Mouse (Mus musculus): ENCODE measurements around the gene Nipsnap1. TPM values are rescaled to one million over a fixed set of nuclear protein-coding genes. Genes with fewer than 3 reads are reported as not detected.
A peak's percentile ranks its signal among the peaks of the same experiment; 100 is the strongest.

The Nipsnap1 gene
- total and polyA plus RNA-seq, 2 experiments, result 226 to 294 TPM

- Histone ChIP-seq H3K27me3 (ENCODE audit: control insufficient read depth, insufficient read depth, low read length) (no peaks in the 10 kb centered on the region), H3K4me3 (ENCODE audit: insufficient read depth, low read depth, low read length) (no peak overlapping the region), H3K79me2 (ENCODE audit: control insufficient read depth, insufficient read depth, low read length) (no peaks in the 10 kb centered on the region), H3K36me3 (ENCODE audit: control insufficient read depth, insufficient read depth, low read length) (peaks cover 32% of the 10 kb centered on the region), H3K9ac (ENCODE audit: low read depth, low read length) (no peak overlapping the region), H3K4me1 (ENCODE audit: control insufficient read depth, insufficient read depth, low read length) (no peaks in the 10 kb centered on the region; the same call in 1 of the 2 replicates), H3K27ac (replicated peaks; ENCODE audit: insufficient read depth, low read depth, low read length) (peak overlapping the region; percentile 42; the same call in 1 of the 2 replicates)
- no peak for TF ChIP-seq CTCF (IDR thresholded peaks at IDR 0.05; ENCODE audit: low read depth, low read length)
- no peak for TF ChIP-seq POLR2A (IDR thresholded peaks at IDR 0.05; ENCODE audit: extremely low read depth, insufficient read depth, low read length)
- no peak for DNase-seq (ENCODE audit: extremely low read depth, low read depth, low spot score)
- 92% methylated on average over 3 of the region's 3 CpGs for WGBS
Observed at GRCm38 (mm10) chr11:4927224-4927623, 53.5 kb downstream of the Nipsnap1 start.

- H3K36me3 ChIP-seq (ENCODE audit: control insufficient read depth, insufficient read depth, low read length), result peaks cover 19% of the 10 kb centered on the region; the same call in 1 of the 2 replicates
- H3K79me2 ChIP-seq (ENCODE audit: control insufficient read depth, insufficient read depth, low read length), result no peaks in the 10 kb centered on the region
- no peak for DNase-seq (ENCODE audit: extremely low read depth, low read depth, low spot score)
- H3K4me1 ChIP-seq (ENCODE audit: control insufficient read depth, insufficient read depth, low read length), result no peaks in the 10 kb centered on the region; the same call in 1 of the 2 replicates
- TF ChIP-seq POLR2A (IDR thresholded peaks at IDR 0.05; ENCODE audit: extremely low read depth, insufficient read depth, low read length), result no peak
- TF ChIP-seq CTCF (IDR thresholded peaks at IDR 0.05; ENCODE audit: low read depth, low read length), result no peak
- no peak overlapping the region for H3K4me3 ChIP-seq (ENCODE audit: insufficient read depth, low read depth, low read length)
- H3K27me3 ChIP-seq (ENCODE audit: control insufficient read depth, insufficient read depth, low read length), result no peaks in the 10 kb centered on the region
- H3K27ac ChIP-seq (replicated peaks; ENCODE audit: insufficient read depth, low read depth, low read length), result no peak overlapping the region
- no peak overlapping the region for H3K9ac ChIP-seq (ENCODE audit: low read depth, low read length)
- 91% methylated on average over 1 of the region's 1 CpGs for WGBS
Observed at GRCm38 (mm10) chr11:4931009-4931601, 57.4 kb downstream of the Nipsnap1 start.

- H3K36me3 ChIP-seq (ENCODE audit: control insufficient read depth, insufficient read depth, low read length), result no peaks in the 10 kb centered on the region
- no peak overlapping the region for H3K9ac ChIP-seq (ENCODE audit: low read depth, low read length)
- WGBS, result 82% methylated on average over 5 of the region's 5 CpGs
- no peak overlapping the region for H3K4me3 ChIP-seq (ENCODE audit: insufficient read depth, low read depth, low read length)
- no peak overlapping the region for H3K27ac ChIP-seq (replicated peaks; ENCODE audit: insufficient read depth, low read depth, low read length)
- TF ChIP-seq POLR2A (IDR thresholded peaks at IDR 0.05; ENCODE audit: extremely low read depth, insufficient read depth, low read length) (no peak), CTCF (IDR thresholded peaks at IDR 0.05; ENCODE audit: low read depth, low read length) (no peak)
- H3K4me1 ChIP-seq (ENCODE audit: control insufficient read depth, insufficient read depth, low read length), result no peaks in the 10 kb centered on the region
- H3K27me3 ChIP-seq (ENCODE audit: control insufficient read depth, insufficient read depth, low read length), result no peaks in the 10 kb centered on the region
- H3K79me2 ChIP-seq (ENCODE audit: control insufficient read depth, insufficient read depth, low read length), result no peaks in the 10 kb centered on the region
- DNase-seq (ENCODE audit: extremely low read depth, low read depth, low spot score), result no peak
Observed at GRCm38 (mm10) chr11:4936243-4936642, 62.5 kb downstream of the Nipsnap1 start.

Other genes with a start within 250 kb of the Nipsnap1 start
- 8.5 and 12.4 TPM in 2 replicates for gene Ascc2, start 236.2 kb upstream of the Nipsnap1 start, total RNA-seq (2014; rRNA removed)
- gene Ascc2, start 236.2 kb upstream of the Nipsnap1 start, polyA plus RNA-seq (2012; rRNA removed), result 9.7 and 9.9 TPM in 2 replicates
- gene Uqcr10, start 169.6 kb upstream of the Nipsnap1 start, total RNA-seq (2014; rRNA removed), result 702 and 886 TPM in 2 replicates
- gene Uqcr10, start 169.6 kb upstream of the Nipsnap1 start, polyA plus RNA-seq (2012; rRNA removed), result 568 and 709 TPM in 2 replicates
- gene Zmat5, start 169.3 kb upstream of the Nipsnap1 start, total RNA-seq (2014; rRNA removed), result 3.6 and 5.1 TPM in 2 replicates
- 13.8 and 17.5 TPM in 2 replicates for gene Zmat5, start 169.3 kb upstream of the Nipsnap1 start, polyA plus RNA-seq (2012; rRNA removed)
- not detected in 2 replicates for gene Cabp7, start 127.2 kb upstream of the Nipsnap1 start, total RNA-seq (2014; rRNA removed)
- gene Cabp7, start 127.2 kb upstream of the Nipsnap1 start, polyA plus RNA-seq (2012; rRNA removed), result not detected in 2 replicates
- gene Nf2, start 24.4 kb upstream of the Nipsnap1 start, total RNA-seq (2014; rRNA removed), result 10.8 and 11.1 TPM in 2 replicates
- gene Nf2, start 24.4 kb upstream of the Nipsnap1 start, polyA plus RNA-seq (2012; rRNA removed), result 14.6 and 16.4 TPM in 2 replicates
- gene Thoc5, start 21.4 kb downstream of the Nipsnap1 start, total RNA-seq (2014; rRNA removed), result 8.8 and 10.0 TPM in 2 replicates
- 9.6 and 10.4 TPM in 2 replicates for gene Thoc5, start 21.4 kb downstream of the Nipsnap1 start, polyA plus RNA-seq (2012; rRNA removed)
- gene Nefh, start 74.1 kb downstream of the Nipsnap1 start, total RNA-seq (2014; rRNA removed), result 0.09 and 0.20 TPM in 2 replicates
- 0.06 TPM in 1 of 2 replicates, not detected in the other for gene Nefh, start 74.1 kb downstream of the Nipsnap1 start, polyA plus RNA-seq (2012; rRNA removed)
- 30.1 and 41.2 TPM in 2 replicates for gene Ap1b1, start 112.9 kb downstream of the Nipsnap1 start, total RNA-seq (2014; rRNA removed)
- gene Ap1b1, start 112.9 kb downstream of the Nipsnap1 start, polyA plus RNA-seq (2012; rRNA removed), result 46.7 and 48.8 TPM in 2 replicates
- gene Rasl10a, start 184.2 kb downstream of the Nipsnap1 start, total RNA-seq (2014; rRNA removed), result not detected in 2 replicates
- 0.26 TPM in 1 of 2 replicates, not detected in the other for gene Rasl10a, start 184.2 kb downstream of the Nipsnap1 start, polyA plus RNA-seq (2012; rRNA removed)
- gene Gas2l1, start 191.4 kb downstream of the Nipsnap1 start, total RNA-seq (2014; rRNA removed), result 3.1 and 7.3 TPM in 2 replicates
- gene Gas2l1, start 191.4 kb downstream of the Nipsnap1 start, polyA plus RNA-seq (2012; rRNA removed), result 25.4 and 25.8 TPM in 2 replicates
- gene Rhbdd3, start 225.0 kb downstream of the Nipsnap1 start, total RNA-seq (2014; rRNA removed), result 8.6 and 13.8 TPM in 2 replicates
- 26.5 and 30.8 TPM in 2 replicates for gene Rhbdd3, start 225.0 kb downstream of the Nipsnap1 start, polyA plus RNA-seq (2012; rRNA removed)
- 88.6 and 89.8 TPM in 2 replicates for gene Ewsr1, start 225.3 kb downstream of the Nipsnap1 start, total RNA-seq (2014; rRNA removed)
- 95.1 and 112 TPM in 2 replicates for gene Ewsr1, start 225.3 kb downstream of the Nipsnap1 start, polyA plus RNA-seq (2012; rRNA removed)

Data from liver, adult 2 months (tissue).